Mouse (Mus musculus): ENCODE results near the gene Tmem114.

The Tmem114 gene

DNA sequence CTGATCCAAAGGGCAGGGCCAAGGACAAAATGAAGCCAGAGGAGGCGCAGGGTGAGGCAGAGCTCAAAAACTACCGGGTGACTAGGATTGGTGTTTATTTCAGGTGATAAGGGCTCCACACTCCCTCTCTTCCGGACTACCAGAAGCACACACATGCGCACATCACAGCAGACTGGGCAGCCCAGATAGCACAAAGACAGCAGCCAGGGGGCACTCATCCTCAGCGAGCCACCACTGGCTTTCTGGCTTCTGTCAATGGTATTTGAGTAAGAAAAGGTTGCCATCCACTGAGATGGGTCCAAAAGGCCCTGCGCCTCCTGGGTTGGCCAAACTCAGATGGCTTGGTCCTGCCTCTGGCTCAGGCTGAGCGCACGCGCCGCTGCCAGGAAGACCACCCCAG lies 15.7 kb downstream of the Tmem114 start:
- peak; percentile 22 for DNase-seq (ENCODE audit: low read depth, low spot score)

GRCm38 (mm10) chr16:8406708-8407107 lies 18.2 kb downstream of the Tmem114 start:
- DNase-seq (ENCODE audit: low read depth, low spot score): peak; percentile 39

GRCm38 (mm10) chr16:8402663-8403062 lies 22.3 kb downstream of the Tmem114 start:
- no peak for DNase-seq (ENCODE audit: low read depth, low spot score)

DNA sequence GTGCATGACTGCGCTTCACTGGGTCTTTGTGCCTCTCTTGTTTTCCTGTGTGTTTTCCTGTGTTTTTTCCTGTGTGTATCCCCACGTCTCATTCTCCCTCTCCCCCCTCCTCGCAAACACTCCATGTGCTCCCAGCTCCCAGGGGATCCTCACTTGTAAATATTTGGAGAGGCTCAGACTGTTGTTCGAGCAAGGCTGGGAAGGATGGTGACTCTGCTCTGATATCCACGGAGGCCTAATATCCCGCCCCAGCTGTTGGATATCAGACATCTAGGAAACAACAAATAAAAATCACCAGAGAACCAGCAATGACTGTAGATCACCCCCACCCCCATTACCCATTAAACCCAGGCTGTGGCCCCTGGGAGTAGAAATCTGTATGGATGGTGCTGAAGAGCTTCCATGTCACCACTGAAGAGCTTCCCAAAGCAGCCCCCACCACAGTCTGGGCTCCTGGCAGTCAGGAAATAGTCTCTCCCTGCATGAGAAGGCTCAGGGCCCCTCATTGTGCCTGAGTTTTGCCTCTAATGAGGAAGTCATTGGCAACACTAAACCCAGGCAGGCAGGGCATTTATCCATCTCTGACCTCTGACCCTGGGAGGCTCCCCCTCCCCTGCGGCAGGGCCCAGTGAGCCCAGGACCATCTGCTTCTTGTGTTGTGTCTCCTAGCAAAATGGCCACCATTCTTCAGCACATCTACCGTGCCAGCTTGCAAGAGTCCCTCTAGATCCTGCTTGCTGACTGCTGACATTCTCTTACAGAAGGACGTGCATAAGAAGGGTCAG lies 23.6 kb downstream of the Tmem114 start:
- DNase-seq (ENCODE audit: low read depth, low spot score): no peak

- no peak for DNase-seq (ENCODE audit: low read depth, low spot score)
Measured at GRCm38 (mm10) chr16:8399868-8400267, 25.1 kb downstream of the Tmem114 start.

- DNase-seq (ENCODE audit: low read depth, low spot score): no peak
Measured at GRCm38 (mm10) chr16:8394946-8395345, 30.0 kb downstream of the Tmem114 start.

- no peak for DNase-seq (ENCODE audit: low read depth, low spot score)
Measured at GRCm38 (mm10) chr16:8388491-8388890, 36.4 kb downstream of the Tmem114 start.

GRCm38 (mm10) chr16:8386386-8386785 lies 38.5 kb downstream of the Tmem114 start:
- DNase-seq (ENCODE audit: low read depth, low spot score): no peak

DNA sequence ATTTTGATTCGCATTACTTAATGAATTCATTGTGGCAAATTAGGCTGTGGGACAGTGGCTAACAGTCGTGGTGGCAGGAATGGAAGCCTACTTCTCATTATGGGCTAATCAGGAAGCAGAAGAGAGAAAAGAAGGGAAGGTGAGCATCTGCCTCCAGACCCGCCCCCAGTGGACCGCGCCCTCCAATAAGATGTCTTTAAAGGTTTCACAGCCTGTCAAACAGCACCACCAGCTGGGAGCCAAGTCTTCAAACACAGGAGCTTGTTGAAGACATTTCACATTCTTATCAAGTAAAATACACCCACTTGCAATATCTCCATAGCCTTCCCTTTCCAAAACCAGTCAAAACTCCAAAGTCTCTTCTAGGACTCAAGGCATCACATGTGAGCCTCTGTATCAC lies 39.3 kb downstream of the Tmem114 start:
- DNase-seq (ENCODE audit: low read depth, low spot score): no peak

DNA sequence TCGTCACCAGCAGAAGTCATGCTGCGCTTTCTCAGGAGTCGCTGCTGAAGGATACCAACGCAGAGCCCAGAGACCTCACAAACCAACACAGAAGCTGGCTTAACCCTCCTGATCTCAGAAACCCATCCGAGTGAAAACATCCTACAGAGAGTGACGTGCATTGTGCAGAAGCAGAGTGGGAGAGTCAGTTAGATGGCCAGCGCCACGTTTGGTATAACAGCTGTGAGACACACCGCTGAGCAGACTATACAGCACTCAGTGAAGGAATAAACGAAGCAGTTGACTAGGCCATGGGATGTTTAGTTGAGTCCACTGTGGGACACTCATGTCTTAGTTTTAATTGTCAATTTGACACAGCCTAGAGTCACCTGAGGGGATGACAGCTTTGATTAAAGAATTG lies 40.2 kb downstream of the Tmem114 start:
- DNase-seq (ENCODE audit: low read depth, low spot score): no peak

DNA sequence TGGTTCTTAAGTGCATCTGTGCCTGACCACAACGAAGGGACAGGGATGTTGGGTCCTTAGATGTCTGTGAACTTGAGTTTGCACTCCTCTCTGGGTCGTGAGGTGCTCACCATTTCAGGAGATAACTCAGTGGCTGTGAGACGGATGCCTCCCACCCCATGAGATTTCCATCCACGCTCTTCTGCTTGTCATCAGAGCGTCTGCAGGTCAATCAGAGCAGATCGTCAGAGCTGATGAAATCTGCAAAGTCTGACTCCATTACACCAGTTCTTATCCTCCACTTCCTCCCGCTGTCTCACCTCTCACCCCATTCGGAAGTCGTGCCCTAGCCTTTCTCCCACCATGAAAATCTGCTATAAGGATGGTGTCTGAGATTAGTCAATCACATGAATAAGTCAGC lies 41.5 kb downstream of the Tmem114 start:
- DNase-seq (ENCODE audit: low read depth, low spot score): no peak

GRCm38 (mm10) chr16:8363066-8363465 lies 61.9 kb downstream of the Tmem114 start:
- no peak for DNase-seq (ENCODE audit: low read depth, low spot score)
